Mouse (Mus musculus): ENCODE results near the gene Pik3r4. TPM values are rescaled to one million over a fixed set of nuclear protein-coding genes. Genes with fewer than 3 reads are reported as not detected.
"Not testable (repeated sequence)": the region's sequence is repeated elsewhere in the genome, so short reads cannot be mapped to it uniquely, and the experiment has no call there.

Gene Pik3r4
- 15.6 and 20.9 TPM in 2 replicates for polyA plus RNA-seq (2014; fragmentation: Nextera tagmentation; extraction: Ambion mirVana)

DNA sequence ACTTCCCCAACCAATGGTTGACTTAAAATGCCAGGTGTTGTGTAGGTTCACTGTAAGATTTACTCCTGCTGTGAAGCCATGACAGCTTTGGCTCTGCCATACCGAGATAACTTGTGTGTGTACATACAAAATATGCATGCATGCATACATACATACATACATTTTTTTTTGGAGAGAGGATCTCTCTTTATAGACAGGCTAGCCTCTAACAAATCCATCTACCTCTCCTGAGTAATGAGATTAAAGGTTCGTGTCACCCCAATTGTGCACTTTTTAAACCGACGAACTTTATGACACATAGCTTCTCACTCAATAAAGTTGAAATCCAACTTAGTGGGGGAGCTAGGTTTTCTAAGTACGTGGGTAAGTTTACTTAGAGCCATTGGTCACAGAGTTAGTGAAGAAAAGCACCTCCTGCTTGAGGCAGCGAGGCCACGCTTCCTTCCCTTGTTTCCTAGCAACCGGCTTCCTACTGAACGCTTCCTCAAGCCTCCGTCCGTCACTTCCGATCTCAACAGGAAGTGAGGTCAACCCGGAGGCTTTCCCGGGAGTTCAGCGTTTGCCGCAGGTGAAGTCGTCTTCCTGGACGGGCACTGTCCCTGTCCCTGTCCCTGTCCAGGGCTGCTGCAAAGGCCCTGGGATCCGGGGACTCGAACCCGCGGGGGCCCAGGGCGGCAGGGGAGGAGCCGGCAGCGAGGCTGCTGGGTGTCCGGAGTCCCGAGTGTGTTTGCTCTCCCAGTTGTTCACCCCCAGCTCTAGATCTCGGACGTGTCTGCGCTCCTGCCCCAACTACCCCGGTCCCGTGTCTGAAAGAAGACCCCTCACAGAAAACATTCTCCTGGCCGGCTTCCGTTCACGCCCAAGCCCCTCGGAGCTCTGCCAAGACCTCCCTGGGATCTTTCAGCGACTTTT is at the start of gene Pik3r4:
TSS of gene Pik3r4 (plus strand) at position 519 of the 912 bp plus-strand sequence.
- Histone ChIP-seq H3K27ac (replicated peaks; ENCODE audit: low read depth, low read length) (peak within 1 kb of the TSS; percentile 74), H3K36me3 (ENCODE audit: control insufficient read depth, insufficient read depth, low read length) (peaks cover 16% of the 10 kb centered on the region), H3K4me1 (ENCODE audit: control insufficient read depth, insufficient read depth, low read length) (peaks cover 9% of the 10 kb centered on the region), H3K9ac (replicated peaks; ENCODE audit: low read length) (peak within 1 kb of the TSS; percentile 73), H3K4me2 (ENCODE audit: low read length) (peak within 1 kb of the TSS; percentile 89), H3K27me3 (ENCODE audit: control insufficient read depth, insufficient read depth, low read length) (no peaks in the 10 kb centered on the region), H3K4me3 (replicated peaks; ENCODE audit: low read depth, low read length) (peak within 1 kb of the TSS; percentile 84), H3K9me3 (ENCODE audit: control insufficient read depth, low read length) (no peaks in the 10 kb centered on the region)
- 4% methylated on average over 37 of the region's 37 CpGs for WGBS
- peak; percentile 97 for DNase-seq
- ATAC-seq (ENCODE audit: low FRiP score, low TSS enrichment), result peak; percentile 66; the same call in 1 of the 2 replicates

DNA sequence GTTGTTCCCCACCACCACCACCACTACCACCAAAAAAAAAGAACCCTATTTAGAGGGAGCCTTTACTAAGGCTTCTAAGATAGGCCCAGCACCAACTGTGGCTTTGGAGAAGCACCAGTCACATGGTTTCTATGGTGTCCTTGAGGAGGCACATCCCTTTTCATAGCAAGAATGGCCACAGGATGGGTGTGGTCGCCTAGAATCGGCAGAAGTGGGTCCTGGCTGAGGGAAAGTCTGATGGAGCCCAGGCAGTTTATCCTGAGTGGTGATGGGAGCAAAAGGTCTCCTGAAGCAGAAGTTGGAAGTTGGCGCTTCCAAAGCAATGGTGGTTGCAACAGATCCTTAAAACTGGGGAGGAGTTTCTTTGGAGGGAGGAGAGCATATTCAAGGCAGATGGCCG is 43.9 kb upstream of the Pik3r4 start:
- DNase-seq, result no peak
- no peak for ATAC-seq (ENCODE audit: low FRiP score, low TSS enrichment)
- H3K27me3 ChIP-seq (ENCODE audit: control insufficient read depth, insufficient read depth, low read length), result no peaks in the 10 kb centered on the region
- no peak overlapping the region for H3K4me3 ChIP-seq (replicated peaks; ENCODE audit: low read depth, low read length)
- H3K27ac ChIP-seq (replicated peaks; ENCODE audit: low read depth, low read length), result no peak overlapping the region
- WGBS, result 80% methylated on average over 4 of the region's 4 CpGs
- H3K4me1 ChIP-seq (ENCODE audit: control insufficient read depth, insufficient read depth, low read length), result no peaks in the 10 kb centered on the region
- no peaks in the 10 kb centered on the region for H3K36me3 ChIP-seq (ENCODE audit: control insufficient read depth, insufficient read depth, low read length)
- H3K4me2 ChIP-seq (ENCODE audit: low read length), result no peak overlapping the region
- H3K9ac ChIP-seq (replicated peaks; ENCODE audit: low read length), result no peak overlapping the region
- no peaks in the 10 kb centered on the region for H3K9me3 ChIP-seq (ENCODE audit: control insufficient read depth, low read length)

DNA sequence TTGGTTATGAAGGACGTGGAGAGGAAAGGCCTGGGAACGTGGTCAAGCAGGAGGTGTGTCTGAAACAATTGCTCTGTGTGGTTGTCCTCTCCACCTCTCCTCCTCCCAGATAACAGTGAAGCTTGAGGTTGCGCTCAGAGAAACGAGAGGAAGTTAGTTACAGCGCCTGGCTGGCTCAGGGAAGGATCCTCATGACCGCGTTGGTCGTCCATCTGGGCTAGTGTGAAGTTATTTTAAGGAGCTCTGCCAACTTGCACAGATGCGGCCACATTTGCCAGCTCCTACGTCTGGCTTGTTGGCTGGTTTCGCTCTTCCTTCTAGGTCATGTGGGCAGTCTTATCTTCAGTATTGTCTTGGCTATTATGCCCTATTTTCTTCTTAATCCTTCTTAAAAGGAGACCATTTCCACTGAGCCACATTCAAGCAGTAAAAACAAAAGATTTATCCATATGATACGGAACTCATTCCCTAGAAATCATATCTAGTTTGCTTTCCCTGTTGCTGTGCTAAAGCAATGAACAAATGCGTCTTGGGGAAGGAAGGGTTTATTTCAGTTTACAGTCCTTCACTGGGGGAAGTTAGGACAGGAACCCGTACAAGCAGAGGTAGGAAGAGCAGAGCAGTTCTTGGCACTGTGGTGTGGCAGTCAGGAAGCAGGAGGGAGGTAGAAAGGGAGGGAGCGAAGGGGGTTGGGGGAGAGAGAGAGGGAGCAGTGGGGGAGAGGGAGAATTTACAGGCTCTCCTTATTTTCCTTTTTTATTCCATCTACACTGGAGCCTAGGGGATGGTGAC is 30.6 kb upstream of the Pik3r4 start:
- Histone ChIP-seq H3K36me3 (ENCODE audit: control insufficient read depth, insufficient read depth, low read length) (no peaks in the 10 kb centered on the region), H3K4me2 (ENCODE audit: low read length) (no peak overlapping the region), H3K9me3 (ENCODE audit: control insufficient read depth, low read length) (peaks cover 3% of the 10 kb centered on the region; the same call in 1 of the 2 replicates), H3K4me1 (ENCODE audit: control insufficient read depth, insufficient read depth, low read length) (0 out of 2 replicates have a peak, but pooled peaks cover 5% of the 10 kb centered on the region), H3K4me3 (replicated peaks; ENCODE audit: low read depth, low read length) (no peak overlapping the region), H3K27me3 (ENCODE audit: control insufficient read depth, insufficient read depth, low read length) (no peaks in the 10 kb centered on the region), H3K9ac (replicated peaks; ENCODE audit: low read length) (no peak overlapping the region), H3K27ac (replicated peaks; ENCODE audit: low read depth, low read length) (no peak overlapping the region)
- DNase-seq, result no peak
- 89% methylated on average over 15 of the region's 15 CpGs for WGBS
- ATAC-seq (ENCODE audit: low FRiP score, low TSS enrichment), result no peak

DNA sequence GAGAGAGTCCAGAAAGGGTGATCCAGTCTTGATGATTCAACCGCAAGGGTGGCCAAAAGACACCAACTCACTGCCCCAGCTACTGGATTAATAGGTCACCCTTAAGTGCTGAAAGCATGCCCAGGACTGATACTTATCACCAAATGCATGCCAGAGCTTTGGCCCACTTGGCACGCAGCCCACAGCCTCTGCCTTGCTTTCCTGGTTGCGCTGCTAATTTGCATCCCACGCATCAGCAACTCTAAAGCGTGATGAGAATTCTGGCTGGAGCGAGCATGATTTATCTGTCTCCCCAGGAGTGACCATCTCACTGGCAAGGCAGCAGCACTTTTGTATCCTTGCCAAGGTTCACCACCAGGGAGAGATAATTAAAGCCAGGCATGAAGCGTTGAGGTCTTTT is 29.9 kb upstream of the Pik3r4 start:
- Histone ChIP-seq H3K36me3 (ENCODE audit: control insufficient read depth, insufficient read depth, low read length) (no peaks in the 10 kb centered on the region), H3K4me1 (ENCODE audit: control insufficient read depth, insufficient read depth, low read length) (0 out of 2 replicates have a peak, but pooled peaks cover 5% of the 10 kb centered on the region), H3K9ac (replicated peaks; ENCODE audit: low read length) (no peak overlapping the region), H3K27ac (replicated peaks; ENCODE audit: low read depth, low read length) (no peak overlapping the region), H3K27me3 (ENCODE audit: control insufficient read depth, insufficient read depth, low read length) (no peaks in the 10 kb centered on the region), H3K4me3 (replicated peaks; ENCODE audit: low read depth, low read length) (no peak overlapping the region), H3K9me3 (ENCODE audit: control insufficient read depth, low read length) (peaks cover 3% of the 10 kb centered on the region; the same call in 1 of the 2 replicates), H3K4me2 (ENCODE audit: low read length) (no peak overlapping the region)
- 69% methylated on average over 7 of the region's 7 CpGs for WGBS
- DNase-seq (peak; percentile 51), ATAC-seq (ENCODE audit: low FRiP score, low TSS enrichment) (no peak)

DNA sequence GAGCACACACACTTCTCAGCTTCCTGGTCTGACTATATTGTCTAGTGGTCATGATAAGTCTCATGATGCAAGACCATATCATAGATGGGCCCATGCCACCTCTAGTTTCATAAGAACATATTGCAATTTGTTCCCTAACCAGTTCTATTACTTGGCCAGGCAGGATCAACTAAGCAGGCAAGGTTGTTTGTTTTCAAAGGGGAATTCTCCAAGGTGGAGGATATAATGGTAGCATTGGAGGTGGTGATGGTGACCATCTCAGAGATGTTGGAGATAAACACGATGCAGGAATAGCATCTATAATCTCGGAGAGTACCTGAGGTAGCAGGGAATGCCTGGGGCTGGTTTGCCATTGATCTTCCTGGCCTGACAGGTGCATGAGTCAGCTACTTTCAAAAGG is 26.8 kb upstream of the Pik3r4 start:
- no peak overlapping the region for H3K4me3 ChIP-seq (replicated peaks; ENCODE audit: low read depth, low read length)
- no peak overlapping the region for H3K4me2 ChIP-seq (ENCODE audit: low read length)
- H3K27ac ChIP-seq (replicated peaks; ENCODE audit: low read depth, low read length), result no peak overlapping the region
- H3K9ac ChIP-seq (replicated peaks; ENCODE audit: low read length), result no peak overlapping the region
- H3K9me3 ChIP-seq (ENCODE audit: control insufficient read depth, low read length), result peaks cover 2% of the 10 kb centered on the region; the same call in 1 of the 2 replicates
- 81% methylated on average over 2 of the region's 2 CpGs for WGBS
- H3K36me3 ChIP-seq (ENCODE audit: control insufficient read depth, insufficient read depth, low read length), result no peaks in the 10 kb centered on the region
- no peaks in the 10 kb centered on the region for H3K27me3 ChIP-seq (ENCODE audit: control insufficient read depth, insufficient read depth, low read length)
- no peak for DNase-seq
- ATAC-seq (ENCODE audit: low FRiP score, low TSS enrichment), result no peak
- H3K4me1 ChIP-seq (ENCODE audit: control insufficient read depth, insufficient read depth, low read length), result 0 out of 2 replicates have a peak, but pooled peaks cover 5% of the 10 kb centered on the region

DNA sequence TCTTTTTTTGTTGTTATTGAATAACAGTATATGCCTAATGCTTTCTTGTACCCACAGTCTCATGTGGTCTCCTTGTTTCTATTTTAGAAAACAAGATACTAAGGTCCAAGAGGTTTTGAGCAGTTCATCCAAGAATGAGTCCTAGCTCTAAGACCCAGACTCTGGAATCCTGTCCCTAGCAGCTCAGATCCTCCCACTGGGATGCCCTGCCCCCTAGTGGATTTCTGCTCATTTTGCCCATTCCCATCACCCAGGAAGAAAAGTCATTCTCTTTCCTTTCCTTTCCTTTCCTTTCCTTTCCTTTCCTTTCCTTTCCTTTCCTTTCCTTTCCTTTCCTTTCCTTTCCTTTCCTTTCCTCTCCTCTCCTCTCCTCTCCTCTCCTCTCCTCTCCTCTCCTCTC is 25.5 kb upstream of the Pik3r4 start:
- H3K4me2 ChIP-seq (ENCODE audit: low read length); H3K36me3 ChIP-seq (ENCODE audit: control insufficient read depth, insufficient read depth, low read length); H3K27ac ChIP-seq (replicated peaks; ENCODE audit: low read depth, low read length); H3K4me1 ChIP-seq (ENCODE audit: control insufficient read depth, insufficient read depth, low read length); ATAC-seq (ENCODE audit: low FRiP score, low TSS enrichment); H3K4me3 ChIP-seq (replicated peaks; ENCODE audit: low read depth, low read length); H3K27me3 ChIP-seq (ENCODE audit: control insufficient read depth, insufficient read depth, low read length); H3K9ac ChIP-seq (replicated peaks; ENCODE audit: low read length); H3K9me3 ChIP-seq (ENCODE audit: control insufficient read depth, low read length): not testable (repeated sequence)
- peak; percentile 85 for DNase-seq

DNA sequence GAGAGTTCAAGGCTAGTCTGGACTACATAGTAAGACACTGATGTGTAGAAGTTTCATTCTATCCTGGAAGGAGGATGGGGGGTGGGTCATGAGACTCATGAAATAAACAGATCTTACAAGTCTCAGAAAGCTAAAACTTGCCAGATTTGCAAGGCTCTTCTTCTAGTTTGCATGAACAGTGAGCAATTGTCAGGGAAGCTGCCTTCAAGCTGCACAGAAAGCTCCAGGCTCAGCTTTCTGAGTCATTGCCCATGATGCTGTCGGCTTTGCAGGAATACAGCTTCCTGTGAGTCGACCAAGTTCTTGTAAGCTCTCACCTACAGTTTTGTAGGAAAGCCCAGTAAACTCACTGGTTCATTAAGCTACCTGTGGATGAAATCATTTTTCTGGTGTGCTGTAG is 8.8 kb upstream of the Pik3r4 start:
- no peak overlapping the region for H3K9ac ChIP-seq (replicated peaks; ENCODE audit: low read length)
- no peak overlapping the region for H3K4me2 ChIP-seq (ENCODE audit: low read length)
- no peak for DNase-seq
- ATAC-seq (ENCODE audit: low FRiP score, low TSS enrichment), result no peak
- H3K4me1 ChIP-seq (ENCODE audit: control insufficient read depth, insufficient read depth, low read length), result no peaks in the 10 kb centered on the region
- no peaks in the 10 kb centered on the region for H3K36me3 ChIP-seq (ENCODE audit: control insufficient read depth, insufficient read depth, low read length)
- no peaks in the 10 kb centered on the region for H3K27me3 ChIP-seq (ENCODE audit: control insufficient read depth, insufficient read depth, low read length)
- no peak overlapping the region for H3K27ac ChIP-seq (replicated peaks; ENCODE audit: low read depth, low read length)
- no peak overlapping the region for H3K4me3 ChIP-seq (replicated peaks; ENCODE audit: low read depth, low read length)
- no peaks in the 10 kb centered on the region for H3K9me3 ChIP-seq (ENCODE audit: control insufficient read depth, low read length)
- 85% methylated on average over 2 of the region's 2 CpGs for WGBS

DNA sequence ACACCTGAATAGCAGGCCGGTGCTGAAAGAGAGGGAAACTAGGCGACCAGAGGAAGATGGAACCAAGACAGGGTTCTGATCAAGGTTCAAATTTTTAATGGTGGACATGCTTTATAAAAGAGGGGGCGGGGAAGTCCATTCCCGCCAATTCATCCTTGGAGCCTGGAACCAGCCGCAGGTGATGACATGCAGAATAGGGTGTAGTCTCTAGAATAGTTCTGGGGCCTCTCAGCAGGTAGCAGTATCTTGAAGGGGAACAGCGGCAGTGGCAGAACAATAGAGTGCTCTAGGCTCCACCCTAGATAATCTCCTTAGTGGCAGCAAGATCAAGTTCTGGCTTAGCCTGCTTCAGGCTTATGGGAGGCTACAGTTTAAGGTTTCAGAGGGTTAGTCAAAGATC is 1.4 kb upstream of the Pik3r4 start:
- H3K9ac ChIP-seq (replicated peaks; ENCODE audit: low read length); H3K9me3 ChIP-seq (ENCODE audit: control insufficient read depth, low read length); ATAC-seq (ENCODE audit: low FRiP score, low TSS enrichment); H3K4me2 ChIP-seq (ENCODE audit: low read length); H3K4me3 ChIP-seq (replicated peaks; ENCODE audit: low read depth, low read length); H3K27me3 ChIP-seq (ENCODE audit: control insufficient read depth, insufficient read depth, low read length); H3K4me1 ChIP-seq (ENCODE audit: control insufficient read depth, insufficient read depth, low read length); H3K27ac ChIP-seq (replicated peaks; ENCODE audit: low read depth, low read length); DNase-seq: not testable (repeated sequence)
- WGBS, result 64% methylated on average over 6 of the region's 6 CpGs
- peaks cover 13% of the 10 kb centered on the region; the same call in 1 of the 2 replicates for H3K36me3 ChIP-seq (ENCODE audit: control insufficient read depth, insufficient read depth, low read length)
